Mouse (Mus musculus) kidney, adult 2 months (tissue): ENCODE data around the gene Olfr1310. TPM values are rescaled to one million over a fixed set of nuclear protein-coding genes. Genes with fewer than 3 reads are reported as not detected.
"Not testable (repeated sequence)": the region's sequence is repeated elsewhere in the genome, so short reads cannot be mapped to it uniquely, and the experiment has no call there.

Source experiments
- DNase-seq: peaks from one replicate; pipeline ENCODE4 v3.0.0; 2021
- H3K27ac ChIP-seq: fragments of 200-500 bp; 2 replicates; pipeline ENCODE4 v1.5.1; 2012; ENCODE audit warnings: low read depth, low read length, control low read depth, inconsistent platforms; ENCODE audit not compliant: insufficient read depth
- H3K27me3 ChIP-seq: fragments of 200-500 bp; replicated peaks from 2 replicates; pipeline ENCODE4 v1.6.1; 2012; ENCODE audit warnings: mild to moderate bottlenecking, moderate library complexity, low read length, inconsistent platforms; ENCODE audit not compliant: control insufficient read depth, insufficient read depth
- H3K36me3 ChIP-seq: fragments of 200-500 bp; 2 replicates; pipeline ENCODE4 v1.6.1; 2012; ENCODE audit warnings: mild to moderate bottlenecking, moderate library complexity, low read length, inconsistent platforms; ENCODE audit not compliant: control insufficient read depth, insufficient read depth
- H3K4me1 ChIP-seq: fragments of 200-500 bp; 2 replicates; pipeline ENCODE4 v1.6.1; 2011; ENCODE audit warnings: low read length; ENCODE audit not compliant: control insufficient read depth, insufficient read depth
- H3K4me3 ChIP-seq: fragments of 200-500 bp; 2 replicates; pipeline ENCODE4 v1.5.1; 2011; ENCODE audit warnings: mild to moderate bottlenecking, low read depth, low read length, control low read depth; ENCODE audit not compliant: insufficient read depth
- CTCF ChIP-seq: fragments of 200-500 bp; conservative IDR thresholded peaks from 2 replicates; pipeline ENCODE4 v1.5.1; 2011; ENCODE audit warnings: low read depth, mild to moderate bottlenecking, control low read depth, low read length, moderate library complexity, mixed read lengths; ENCODE audit not compliant: insufficient read depth, insufficient read length
- POLR2A ChIP-seq: fragments of 200-500 bp; IDR thresholded peaks from one replicate; pipeline ENCODE4 v1.6.1; 2011; ENCODE audit warnings: low read depth, low read length, control low read depth
- WGBS: fragments of 180-500 bp; shearing (Covaris S2); methylation state at CpG from one replicate; pipeline ENCODE4 v1.1.7; 2018; 5-methylcytosine and 5-hydroxymethylcytosine counted together
- polyA plus RNA-seq: library from polyadenylated mRNA; depleted of rRNA; stranded (reverse); fragments of >200 nt; gene quantifications from 2 replicates; pipeline ENCODE4 v1.2.3, GENCODE M21; 2012; rRNA removed

Gene Olfr1310
- polyA plus RNA-seq, result not detected in 2 replicates

DNA sequence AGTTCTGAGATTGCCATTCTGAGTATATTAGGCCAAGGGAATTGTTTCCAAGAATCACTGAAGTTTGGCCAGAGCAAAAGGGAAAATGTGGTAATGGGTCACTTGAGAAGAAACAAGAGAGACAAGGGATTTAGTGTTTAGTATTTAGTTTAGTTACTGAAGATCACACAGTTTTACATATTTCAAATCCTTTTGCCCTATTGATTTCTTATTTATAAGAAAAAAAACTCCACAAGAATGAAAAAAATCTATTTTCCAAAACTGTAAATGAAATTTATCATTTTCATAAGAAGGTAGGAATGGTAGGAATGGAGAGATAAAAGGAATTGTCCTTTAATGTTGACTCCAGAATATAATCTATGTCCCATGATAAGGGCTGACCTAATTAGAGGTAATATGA is at the start of gene Olfr1310:
Olfr1310 (minus strand) TSS at position 101 of the 400 bp plus-strand sequence.
- no peaks in the 10 kb centered on the region for H3K4me1 ChIP-seq
- H3K27ac ChIP-seq, result no peak within 1 kb of the TSS
- H3K36me3 ChIP-seq, result no peaks in the 10 kb centered on the region
- no peaks in the 10 kb centered on the region for H3K27me3 ChIP-seq
- no peak for DNase-seq
- H3K4me3 ChIP-seq, result no peak within 1 kb of the TSS
- no peak for TF ChIP-seq CTCF
- TF ChIP-seq POLR2A, result no peak

DNA sequence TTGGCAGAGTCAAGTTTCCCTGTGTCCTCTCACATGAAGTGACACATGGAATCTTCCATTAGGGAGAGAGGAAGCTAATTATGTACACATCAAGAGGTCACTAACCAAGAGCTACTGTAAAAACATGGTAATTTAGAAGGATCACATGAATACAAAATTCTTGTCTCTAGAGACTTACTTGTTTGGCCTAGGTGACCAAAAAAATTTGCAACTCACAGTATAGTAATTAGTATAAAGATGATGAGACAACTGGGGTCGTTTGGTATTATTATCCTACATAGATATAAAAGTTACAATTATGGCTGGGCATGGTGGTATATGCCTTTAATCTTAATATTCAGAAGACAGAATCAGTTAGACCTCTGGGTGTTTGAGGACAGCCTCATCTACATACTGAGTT is 37.6 kb upstream of the Olfr1310 start, which contains the start of gene Olfr1312:
Olfr1312 (minus strand) TSS at position 101 of the 400 bp plus-strand sequence.
- Histone ChIP-seq H3K27me3 (no peaks in the 10 kb centered on the region), H3K4me1 (no peaks in the 10 kb centered on the region), H3K27ac (no peak within 1 kb of the TSS), H3K4me3 (no peak within 1 kb of the TSS), H3K36me3 (no peaks in the 10 kb centered on the region)
- WGBS, result 30% methylated on average over 1 of the region's 1 CpGs
- DNase-seq, result no peak
- TF ChIP-seq CTCF (no peak), POLR2A (no peak)

DNA sequence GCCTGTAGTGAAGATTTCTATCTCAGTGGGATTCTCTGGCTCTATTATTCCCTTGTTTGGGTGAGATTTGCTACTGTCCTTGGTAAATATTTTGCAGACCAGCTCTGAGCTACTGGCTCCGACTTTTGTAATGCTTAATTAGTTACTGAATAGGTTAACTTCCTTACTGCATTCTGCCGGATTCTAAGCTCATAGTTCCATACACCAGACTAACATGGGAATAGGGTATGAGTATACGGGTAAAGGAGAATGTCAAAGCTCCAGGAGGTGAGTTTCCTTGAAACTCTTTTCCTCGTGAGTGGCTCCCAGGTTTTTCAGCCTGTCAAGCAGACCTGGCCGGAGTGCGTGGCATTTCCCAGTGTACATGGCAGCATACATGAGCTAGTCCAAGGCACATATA is 14.5 kb upstream of the Olfr1310 start:
- not testable (repeated sequence) for H3K27ac ChIP-seq, H3K4me1 ChIP-seq, H3K4me3 ChIP-seq, H3K36me3 ChIP-seq, H3K27me3 ChIP-seq
- peak; percentile 25 for DNase-seq
- WGBS, result 35% methylated on average over 6 of the region's 6 CpGs

DNA sequence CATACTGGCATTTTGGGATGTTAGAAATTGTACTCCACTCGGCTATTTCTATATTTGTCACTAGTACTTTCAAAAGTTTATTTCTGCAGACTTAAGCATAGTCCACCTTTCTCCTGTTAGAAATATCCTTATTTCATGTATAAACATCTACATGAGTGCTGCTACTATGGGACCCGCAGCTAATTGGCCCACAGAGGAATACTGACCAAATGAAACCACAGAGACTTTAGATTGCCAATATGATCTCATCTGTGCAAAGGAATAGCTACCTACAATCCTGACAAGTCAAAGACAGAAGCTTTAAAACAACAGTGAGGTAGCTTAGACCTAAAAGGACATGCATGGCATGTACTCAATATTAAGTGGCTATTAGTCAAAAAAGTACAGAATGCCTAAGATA is 11.8 kb upstream of the Olfr1310 start, which contains the start of gene Olfr1311:
Olfr1311 (minus strand) TSS at position 101 of the 400 bp plus-strand sequence.
- 87% methylated on average over 2 of the region's 2 CpGs for WGBS
- Histone ChIP-seq H3K4me3 (no peak within 1 kb of the TSS), H3K27ac (no peak within 1 kb of the TSS), H3K27me3 (no peaks in the 10 kb centered on the region), H3K36me3 (no peaks in the 10 kb centered on the region), H3K4me1 (no peaks in the 10 kb centered on the region)
- TF ChIP-seq POLR2A, result no peak
- no peak for TF ChIP-seq CTCF
- DNase-seq, result no peak

DNA sequence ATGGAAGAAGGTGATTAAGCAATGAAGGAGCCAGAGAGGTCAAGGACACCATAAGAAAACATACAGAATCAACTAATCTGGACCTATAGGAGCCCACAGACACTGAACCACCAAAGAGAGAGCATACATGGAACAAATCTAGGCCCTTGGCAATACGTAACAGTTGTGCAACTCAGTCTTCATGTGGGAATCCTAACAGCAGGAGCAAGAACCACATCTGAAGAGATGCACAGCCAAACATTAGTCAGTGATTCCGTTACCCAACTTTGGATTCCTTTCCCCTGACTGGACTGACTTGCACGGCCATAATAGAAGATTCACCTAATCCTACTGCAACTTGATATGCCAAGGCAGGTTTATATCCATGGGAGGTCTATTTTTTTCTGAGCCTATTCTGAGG is 2.4 kb upstream of the Olfr1310 start:
- H3K27me3 ChIP-seq, result no peaks in the 10 kb centered on the region
- DNase-seq, result no peak
- 69% methylated on average over 3 of the region's 3 CpGs for WGBS
- TF ChIP-seq POLR2A, result no peak
- no peak for TF ChIP-seq CTCF
- H3K36me3 ChIP-seq, result no peaks in the 10 kb centered on the region
- H3K4me3 ChIP-seq, result no peak overlapping the region
- H3K27ac ChIP-seq, result no peak overlapping the region
- no peaks in the 10 kb centered on the region for H3K4me1 ChIP-seq

DNA sequence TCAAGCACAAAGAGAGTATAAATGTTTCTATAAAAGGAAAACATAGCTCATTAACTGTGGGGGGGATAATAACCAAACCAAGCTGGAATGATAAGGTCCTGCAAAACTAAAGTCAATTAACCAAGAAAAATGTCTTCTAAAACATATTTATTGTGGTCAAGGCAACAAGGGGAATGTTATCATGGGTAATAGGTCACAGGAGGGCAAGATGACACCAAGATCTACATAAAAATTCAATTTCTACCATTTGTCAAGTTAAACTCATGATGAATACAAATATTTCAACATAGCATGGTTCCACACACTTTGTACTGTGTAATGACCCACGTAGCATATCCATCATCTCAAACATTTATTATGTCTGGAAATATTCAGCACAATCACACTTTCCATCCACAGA is 22.3 kb downstream of the Olfr1310 start, which contains the start of gene Olfr1309:
Olfr1309 (minus strand) TSS at position 101 of the 400 bp plus-strand sequence.
- Histone ChIP-seq H3K36me3 (no peaks in the 10 kb centered on the region), H3K4me3 (no peak within 1 kb of the TSS), H3K27ac (no peak within 1 kb of the TSS), H3K4me1 (no peaks in the 10 kb centered on the region), H3K27me3 (no peaks in the 10 kb centered on the region; the same call in 1 of the 2 replicates)
- DNase-seq, result no peak
- TF ChIP-seq POLR2A (no peak), CTCF (no peak)
- WGBS, result 56% methylated on average over 1 of the region's 1 CpGs

DNA sequence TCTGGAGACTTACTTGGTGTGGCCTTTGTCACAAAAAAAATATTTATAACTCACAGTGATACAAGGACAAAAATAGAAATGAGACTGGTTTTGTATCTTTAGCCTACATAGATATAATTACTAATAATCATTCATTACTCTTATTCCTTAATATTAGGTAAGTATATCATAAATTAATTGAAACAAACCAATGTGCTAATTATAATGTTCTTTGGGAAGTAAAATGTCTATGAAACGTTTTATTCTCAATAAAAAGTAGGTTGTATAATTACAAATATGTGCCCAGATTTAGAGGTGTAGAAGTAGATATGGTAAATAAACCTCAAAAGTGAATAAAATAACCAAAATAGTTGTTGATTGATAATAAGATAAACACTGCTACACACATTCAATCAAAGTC is 47.7 kb downstream of the Olfr1310 start, which contains the start of gene Olfr1308:
Olfr1308 (minus strand) TSS at position 101 of the 400 bp plus-strand sequence.
- H3K36me3 ChIP-seq, result no peaks in the 10 kb centered on the region
- H3K4me1 ChIP-seq, result no peaks in the 10 kb centered on the region
- no peak for TF ChIP-seq POLR2A
- no peak for TF ChIP-seq CTCF
- no peak within 1 kb of the TSS for H3K27ac ChIP-seq
- no peaks in the 10 kb centered on the region for H3K27me3 ChIP-seq
- no peak for DNase-seq
- H3K4me3 ChIP-seq, result no peak within 1 kb of the TSS
- 51% methylated on average over 1 of the region's 1 CpGs for WGBS

Other genes starting within 250 kb of the Olfr1310 start
- gene Olfr1302, start 235.3 kb downstream of the Olfr1310 start, polyA plus RNA-seq, result not detected in 2 replicates
- not detected in 2 replicates for gene Olfr1303, start 192.4 kb downstream of the Olfr1310 start, polyA plus RNA-seq
- gene Olfr1305, start 135.6 kb downstream of the Olfr1310 start, polyA plus RNA-seq, result not detected in 2 replicates
- not detected in 2 replicates for gene Olfr1306, start 96.4 kb downstream of the Olfr1310 start, polyA plus RNA-seq
- gene Olfr1307, start 63.3 kb downstream of the Olfr1310 start, polyA plus RNA-seq, result not detected in 2 replicates
- gene Olfr1308, start 47.8 kb downstream of the Olfr1310 start, polyA plus RNA-seq, result not detected in 2 replicates
- not detected in 2 replicates for gene Olfr1309, start 22.4 kb downstream of the Olfr1310 start, polyA plus RNA-seq
- not detected in 2 replicates for gene Olfr1311, start 11.7 kb upstream of the Olfr1310 start, polyA plus RNA-seq
- gene Olfr1312, start 37.5 kb upstream of the Olfr1310 start, polyA plus RNA-seq, result not detected in 2 replicates
- gene Olfr1313, start 65.1 kb upstream of the Olfr1310 start, polyA plus RNA-seq, result not detected in 2 replicates
- not detected in 2 replicates for gene Olfr1314, start 84.1 kb upstream of the Olfr1310 start, polyA plus RNA-seq
- gene Olfr1315-ps1, start 102.7 kb upstream of the Olfr1310 start, polyA plus RNA-seq, result not detected in 2 replicates
- gene Olfr1316, start 122.3 kb upstream of the Olfr1310 start, polyA plus RNA-seq, result not detected in 2 replicates
- gene Olfr1317, start 127.6 kb upstream of the Olfr1310 start, polyA plus RNA-seq, result not detected in 2 replicates
- not detected in 2 replicates for gene Olfr1318, start 141.5 kb upstream of the Olfr1310 start, polyA plus RNA-seq
- 22.5 and 22.6 TPM in 2 replicates for gene Lpcat4, start 226.8 kb upstream of the Olfr1310 start, polyA plus RNA-seq
- 0.02 TPM in 1 of 2 replicates, not detected in the other for gene Nutm1, start 246.6 kb upstream of the Olfr1310 start, polyA plus RNA-seq
- gene Nop10, start 249.2 kb upstream of the Olfr1310 start, polyA plus RNA-seq, result 166 and 167 TPM in 2 replicates